Mouse (Mus musculus) CH12.LX (cell line): ENCODE measurements at regions not wholly inside any gene's neighbourhood (a gene's known extent, or its start where the extent isn't known, plus 50 kb on each side); places are given as distances from the start of the nearest gene placed in this dataset.

ENCODE experiments used
- DNase-seq: peaks from one replicate; pipeline ENCODE4 v3.0.0-alpha.2; 2013; ENCODE audit errors: extremely low read depth
- H3K27ac ChIP-seq: 2 replicates; pipeline ENCODE4 v1.5.1; 2012; ENCODE audit warnings: low read depth, mild to moderate bottlenecking, control low read depth, moderate library complexity; ENCODE audit not compliant: insufficient read depth
- H3K27me3 ChIP-seq: replicated peaks from 2 replicates; pipeline ENCODE3; 2012; ENCODE audit warnings: inconsistent platforms
- H3K36me3 ChIP-seq, 2 experiments: replicated peaks in 1 of 2; 2 replicates each; pipeline versions ENCODE3 to v1.6.1; 2012; ENCODE audit warnings: inconsistent platforms in 1 of 2, low read length in 1 of 2, mild to moderate bottlenecking in 1 of 2, mixed read lengths in 1 of 2, moderate library complexity in 1 of 2; ENCODE audit not compliant: control insufficient read depth in 1 of 2, insufficient read depth in 1 of 2
- H3K4me1 ChIP-seq, 2 experiments: 2 replicates each; pipeline ENCODE4 v1.6.1; 2012; ENCODE audit warnings: inconsistent platforms in 1 of 2, moderate library complexity in 1 of 2; ENCODE audit not compliant: insufficient read depth in 2 of 2, control insufficient read depth in 1 of 2
- H3K4me2 ChIP-seq: 2 replicates; pipeline ENCODE4 v1.6.1; 2012; ENCODE audit warnings: low read depth, mild to moderate bottlenecking, control low read depth; ENCODE audit not compliant: poor library complexity, insufficient read depth, severe bottlenecking
- H3K4me3 ChIP-seq, 3 experiments: fragments of 150-350 bp in 1 of 3; sonication (generic) in 1 of 3; replicated peaks in 1 of 3; 2 replicates each; pipeline versions ENCODE3 to v1.5.1; 2011 to 2012; ENCODE audit warnings: low read depth in 2 of 3, low read length in 2 of 3, mild to moderate bottlenecking in 2 of 3, moderate library complexity in 2 of 3, control low read depth in 1 of 3, improper control_type of control experiment in 1 of 3, inconsistent platforms in 1 of 3, mixed read lengths in 1 of 3; ENCODE audit not compliant: poor library complexity in 1 of 3
- H3K79me2 ChIP-seq: replicated peaks from 2 replicates; pipeline ENCODE4 v1.6.1; 2012; ENCODE audit warnings: mild to moderate bottlenecking, moderate library complexity; ENCODE audit not compliant: control insufficient read depth, poor library complexity, insufficient read depth, severe bottlenecking; ENCODE audit errors: extremely low read depth
- H3K9ac ChIP-seq: 2 replicates; pipeline ENCODE4 v1.6.1; 2012; ENCODE audit warnings: low read depth, mild to moderate bottlenecking, control low read depth, moderate library complexity; ENCODE audit not compliant: insufficient read depth
- H3K9me3 ChIP-seq: replicated peaks from 2 replicates; pipeline ENCODE3; 2012; ENCODE audit warnings: low read length, inconsistent platforms, mixed read lengths
- BHLHE40 ChIP-seq: IDR thresholded peaks from 2 replicates; pipeline ENCODE4 v1.6.1; 2011; ENCODE audit warnings: mild to moderate bottlenecking, low read depth, low read length, improper control_type of control experiment
- CHD1 ChIP-seq: IDR thresholded peaks from 2 replicates; pipeline ENCODE4 v1.6.1; 2012; ENCODE audit warnings: low read depth, low read length, improper control_type of control experiment, inconsistent platforms
- CTCF ChIP-seq, 2 experiments: IDR thresholded peaks in 1 of 2; conservative IDR thresholded peaks in 1 of 2; 2 replicates each; pipeline ENCODE4 v1.5.1; 2011 to 2012; ENCODE audit warnings: low read depth in 2 of 2, low read length in 2 of 2, improper control_type of control experiment in 1 of 2, inconsistent platforms in 1 of 2, mild to moderate bottlenecking in 1 of 2, moderate library complexity in 1 of 2
- ELF1 ChIP-seq: IDR thresholded peaks from 2 replicates; pipeline ENCODE4 v1.6.1; 2014; ENCODE audit warnings: low read depth, mild to moderate bottlenecking, inconsistent platforms, low read length, improper control_type of control experiment
- EP300 ChIP-seq: IDR thresholded peaks from 2 replicates; pipeline ENCODE4 v1.6.1; 2011; ENCODE audit warnings: low read length, improper control_type of control experiment
- GABPA ChIP-seq: IDR thresholded peaks from 2 replicates; pipeline ENCODE4 v1.6.1; 2012; ENCODE audit warnings: low read depth, low read length, improper control_type of control experiment, inconsistent platforms; ENCODE audit not compliant: insufficient replicate concordance
- HCFC1 ChIP-seq: IDR thresholded peaks from 2 replicates; pipeline ENCODE4 v1.6.1; 2012; ENCODE audit warnings: low read depth, mild to moderate bottlenecking, inconsistent platforms, low read length, improper control_type of control experiment
- JUN ChIP-seq: IDR thresholded peaks from 2 replicates; pipeline ENCODE4 v1.6.1; 2011; ENCODE audit warnings: low read depth, mild to moderate bottlenecking, low read length, improper control_type of control experiment, moderate library complexity; ENCODE audit not compliant: insufficient read depth
- JUND ChIP-seq: conservative IDR thresholded peaks from 2 replicates; pipeline ENCODE4 v1.6.1; 2011; ENCODE audit warnings: low read depth, low read length, improper control_type of control experiment
- MAFK ChIP-seq: IDR thresholded peaks from 2 replicates; pipeline ENCODE4 v1.6.1; 2011; ENCODE audit warnings: low read length, improper control_type of control experiment; ENCODE audit not compliant: insufficient replicate concordance
- MAX ChIP-seq: IDR thresholded peaks from 2 replicates; pipeline ENCODE4 v1.6.1; 2011; ENCODE audit warnings: low read length, improper control_type of control experiment
- MAZ ChIP-seq: IDR thresholded peaks from 2 replicates; pipeline ENCODE4 v1.6.1; 2012; ENCODE audit warnings: low read depth, mild to moderate bottlenecking, inconsistent platforms, low read length, improper control_type of control experiment, moderate library complexity
- MEF2A ChIP-seq: IDR thresholded peaks from 2 replicates; pipeline ENCODE4 v1.6.1; 2014; ENCODE audit warnings: low read depth, mild to moderate bottlenecking, inconsistent platforms, low read length, improper control_type of control experiment, borderline replicate concordance
- NELFE ChIP-seq: IDR thresholded peaks from 2 replicates; pipeline ENCODE4 v1.6.1; 2011; ENCODE audit warnings: low read depth, low read length, improper control_type of control experiment
- NRF1 ChIP-seq: IDR thresholded peaks from 2 replicates; pipeline ENCODE4 v1.6.1; 2014; ENCODE audit warnings: low read depth, mild to moderate bottlenecking, inconsistent platforms, low read length, improper control_type of control experiment, moderate library complexity
- PAX5 ChIP-seq: IDR thresholded peaks from 2 replicates; pipeline ENCODE4 v1.6.1; 2012; ENCODE audit warnings: low read length, inconsistent platforms, mixed read lengths
- POLR2A ChIP-seq: IDR thresholded peaks from 2 replicates; pipeline ENCODE4 v1.6.1; 2011; ENCODE audit warnings: low read depth, mild to moderate bottlenecking, improper control_type of control experiment, low read length
- POLR2AphosphoS2 ChIP-seq: IDR thresholded peaks from 2 replicates; pipeline ENCODE4 v1.6.1; 2011; ENCODE audit warnings: low read depth, low read length, improper control_type of control experiment
- RAD21 ChIP-seq: IDR thresholded peaks from 2 replicates; pipeline ENCODE4 v1.6.1; 2011; ENCODE audit warnings: low read depth, mild to moderate bottlenecking, low read length, improper control_type of control experiment, moderate library complexity
- SIN3A ChIP-seq: IDR thresholded peaks from 2 replicates; pipeline ENCODE4 v1.6.1; 2012; ENCODE audit warnings: low read length, improper control_type of control experiment, inconsistent platforms
- SMC3 ChIP-seq: IDR thresholded peaks from 2 replicates; pipeline ENCODE4 v1.6.1; 2011; ENCODE audit warnings: low read depth, low read length, improper control_type of control experiment
- TCF12 ChIP-seq: IDR thresholded peaks from 2 replicates; pipeline ENCODE4 v1.6.1; 2014; ENCODE audit warnings: low read depth, mild to moderate bottlenecking, inconsistent platforms, low read length, improper control_type of control experiment
- USF1 ChIP-seq: IDR thresholded peaks from 2 replicates; pipeline ENCODE4 v1.6.1; 2014; ENCODE audit warnings: low read depth, mild to moderate bottlenecking, inconsistent platforms, low read length, improper control_type of control experiment
- USF2 ChIP-seq: conservative IDR thresholded peaks from 2 replicates; pipeline ENCODE4 v1.6.1; 2011; ENCODE audit warnings: low read depth, low read length, improper control_type of control experiment
- ZC3H11A ChIP-seq: IDR thresholded peaks from 2 replicates; pipeline ENCODE4 v1.6.1; 2012; ENCODE audit warnings: low read depth, mild to moderate bottlenecking, inconsistent platforms, low read length, improper control_type of control experiment
- ZKSCAN1 ChIP-seq: IDR thresholded peaks from 2 replicates; pipeline ENCODE4 v1.6.1; 2012; ENCODE audit warnings: low read depth, inconsistent platforms, low read length, improper control_type of control experiment, borderline replicate concordance
- ZNF384 ChIP-seq: IDR thresholded peaks from 2 replicates; pipeline ENCODE4 v1.6.1; 2012; ENCODE audit warnings: low read depth, low read length, improper control_type of control experiment, inconsistent platforms
- dilution Hi-C: fragments of 300-500 bp; cut with MboI; formaldehyde crosslinking; loops from 2 replicates; pipeline ENCODE4 v1.14.3; 2020; ENCODE audit warnings: low sequenced_read_pairs; ENCODE audit not compliant: extremely low pct_unique_long_range_greater_than_20kb, extremely low pct_ligation_motif_present
- in situ Hi-C: fragments of 300-500 bp; cut with MboI; formaldehyde crosslinking; loops from 3 replicates; pipeline ENCODE4 v1.14.3; 2019; ENCODE audit warnings: low sequenced_read_pairs, low pct_ligation_motif_present, low pct_unique_long_range_greater_than_20kb, mixed read lengths

GRCm38 (mm10) chr10:111108658-111109633 is 55.6 kb upstream of the Osbpl8 start (continued):
- TF ChIP-seq GABPA (no peak), ZC3H11A (no peak), POLR2A (no peak), RAD21 (peak; percentile 56), TCF12 (no peak), BHLHE40 (no peak), NRF1 (no peak), HCFC1 (no peak), CHD1 (no peak), MAX (no peak), MEF2A (peak; percentile 53; the same call in 1 of the 2 replicates), PAX5 (no peak), CTCF (conservative IDR thresholded peaks at IDR 0.05 in 1 of 2, IDR thresholded peaks at IDR 0.05 in 1 of 2; ENCODE audit: low read depth in 2 of 2, low read length in 2 of 2) (peak; percentile 62 to 79), ELF1 (0 out of 2 replicates have a peak, but pooled peaks have one; percentile 7), JUN (no peak), SMC3 (peak; percentile 66), ZNF384 (peak; percentile 89), SIN3A (no peak), MAZ (no peak)

GRCm38 (mm10) chr10:111107852-111108251 is 56.7 kb upstream of the Osbpl8 start:
- peaks cover 4% of the 10 kb centered on the region for H3K9me3 ChIP-seq
- H3K9ac ChIP-seq = no peak overlapping the region
- no peak for DNase-seq
- TF ChIP-seq MAX (peak; percentile 54; the same call in 1 of the 2 replicates), EP300 (no peak), GABPA (no peak), NELFE (no peak), POLR2AphosphoS2 (no peak), BHLHE40 (0 out of 2 replicates have a peak, but pooled peaks have one; percentile 8), JUND (no peak), SMC3 (no peak), POLR2A (no peak), USF1 (peak; percentile 60), MEF2A (no peak), USF2 (peak; percentile 40; the same call in 1 of the 2 replicates), MAZ (no peak), CTCF (conservative IDR thresholded peaks at IDR 0.05 in 1 of 2, IDR thresholded peaks at IDR 0.05 in 1 of 2; ENCODE audit: low read depth in 2 of 2, low read length in 2 of 2) (no peak), JUN (no peak), SIN3A (0 out of 2 replicates have a peak, but pooled peaks have one; percentile 9), MAFK (peak; percentile 41; the same call in 1 of the 2 replicates), ELF1 (no peak), TCF12 (no peak), ZKSCAN1 (no peak)
- in situ Hi-C loops = loop anchor here (5.0 to 25.0 kb wide), 2 partner anchors 114 to 529 kb away; no protein-coding TSS in a partner anchor
- peaks cover 2% of the 10 kb centered on the region for H3K27me3 ChIP-seq
- dilution Hi-C loops = no loop called here
- no peaks in the 10 kb centered on the region for H3K79me2 ChIP-seq
- no peak overlapping the region for H3K4me3 ChIP-seq
- peak overlapping the region; percentile 16; the same call in 1 of the 2 replicates for H3K4me2 ChIP-seq
- peaks cover 5 to 27% of the 10 kb centered on the region in 2 experiments; a peak in 3 of 4 replicates for H3K4me1 ChIP-seq
- no peaks in the 10 kb centered on the region for H3K36me3 ChIP-seq
- H3K27ac ChIP-seq = no peak overlapping the region
